Mouse (Mus musculus) hindbrain, embryonic 12.5 days (tissue): ENCODE measurements around the gene Imp3. TPM values are rescaled to one million over a fixed set of nuclear protein-coding genes. Genes with fewer than 3 reads are reported as not detected.

Experiments used
- ATAC-seq: fragments of 200-750 bp; cut with Nextera tagmentation; 2 replicates; pipeline ENCODE4 v1.8.0; 2017; ENCODE audit warnings: moderate TSS enrichment; ENCODE audit not compliant: low FRiP score
- H3K27ac ChIP-seq: fragments of 300-500 bp; sonication (generic); 2 replicates; pipeline ENCODE4 v1.5.1; 2016; ENCODE audit warnings: mild to moderate bottlenecking
- H3K27me3 ChIP-seq: fragments of 300-500 bp; sonication (generic); 2 replicates; pipeline ENCODE4 v1.6.1; 2016; ENCODE audit warnings: mild to moderate bottlenecking
- H3K36me3 ChIP-seq: fragments of 300-500 bp; sonication (generic); 2 replicates; pipeline ENCODE4 v1.6.1; 2016; ENCODE audit warnings: mild to moderate bottlenecking
- H3K4me1 ChIP-seq: fragments of 300-500 bp; sonication (generic); 2 replicates; pipeline ENCODE4 v1.6.1; 2016
- H3K4me2 ChIP-seq: fragments of 300-500 bp; sonication (generic); replicated peaks from 2 replicates; pipeline ENCODE4 v1.6.1; 2016; ENCODE audit warnings: mild to moderate bottlenecking
- H3K4me3 ChIP-seq: fragments of 300-500 bp; sonication (generic); 2 replicates; pipeline ENCODE4 v1.5.1; 2016; ENCODE audit warnings: mild to moderate bottlenecking
- H3K9ac ChIP-seq: fragments of 300-500 bp; sonication (generic); 2 replicates; pipeline ENCODE4 v1.6.1; 2016; ENCODE audit warnings: mild to moderate bottlenecking, moderate library complexity
- H3K9me3 ChIP-seq: fragments of 300-500 bp; sonication (generic); replicated peaks from 2 replicates; pipeline ENCODE4 v1.6.1; 2016; ENCODE audit warnings: mild to moderate bottlenecking
- WGBS: fragments of 180-500 bp; shearing (Covaris S2); methylation state at CpG from one replicate; pipeline ENCODE4 v1.1.7; 2016; 5-methylcytosine and 5-hydroxymethylcytosine counted together
- polyA plus RNA-seq: library from polyadenylated mRNA; unstranded; fragments of >200 nt; fragmentation: Nextera tagmentation; extraction: Ambion mirVana; gene quantifications from 2 replicates; pipeline ENCODE4 v1.2.1, GENCODE M21; 2016

The Imp3 gene
- polyA plus RNA-seq = 60.9 and 62.7 TPM in 2 replicates

DNA sequence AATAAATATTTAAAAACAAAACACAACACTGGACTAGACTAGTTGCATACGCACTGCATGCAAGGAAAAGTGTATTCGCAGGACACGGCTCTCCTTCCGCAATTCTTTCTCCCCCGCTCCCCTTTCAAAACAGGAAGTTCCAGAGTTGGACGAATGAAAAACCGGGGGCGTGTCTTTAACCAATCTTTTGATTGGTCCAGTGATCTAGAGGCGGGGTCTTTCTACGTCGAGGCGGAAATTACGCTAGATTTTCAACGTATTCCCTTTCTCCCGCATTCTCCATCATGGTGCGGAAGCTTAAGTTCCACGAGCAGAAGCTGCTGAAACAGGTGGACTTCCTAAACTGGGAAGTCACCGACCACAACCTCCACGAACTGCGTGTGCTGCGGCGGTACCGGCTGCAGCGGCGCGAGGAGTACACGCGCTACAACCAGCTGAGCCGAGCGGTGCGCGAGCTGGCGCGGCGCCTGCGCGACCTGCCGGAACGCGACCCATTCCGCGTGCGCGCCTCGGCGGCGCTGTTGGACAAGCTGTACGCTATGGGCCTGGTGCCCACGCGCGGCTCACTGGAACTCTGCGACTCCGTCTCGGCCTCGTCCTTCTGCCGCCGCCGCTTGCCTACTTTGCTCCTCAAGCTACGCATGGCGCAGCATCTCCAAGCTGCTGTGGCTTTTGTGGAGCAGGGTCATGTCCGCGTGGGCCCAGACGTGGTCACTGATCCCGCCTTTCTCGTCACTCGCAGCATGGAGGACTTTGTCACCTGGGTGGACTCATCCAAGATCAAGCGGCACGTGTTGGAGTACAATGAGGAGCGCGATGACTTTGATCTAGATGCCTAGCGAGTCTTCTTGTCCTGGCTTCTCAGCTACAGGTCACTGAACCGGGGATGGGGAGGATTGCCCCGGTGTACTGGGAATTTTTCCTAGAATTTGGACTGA is at the start of gene Imp3:
Gene Imp3, plus strand, starts transcription at position 253 of the 938 bp plus-strand sequence.
- ATAC-seq = peak; percentile 96
- under 1% methylated on average over 73 of the region's 73 CpGs for WGBS
- no peaks in the 10 kb centered on the region for H3K27me3 ChIP-seq
- H3K27ac ChIP-seq = peak within 1 kb of the TSS; percentile 87
- peak within 1 kb of the TSS; percentile 85 for H3K4me3 ChIP-seq
- H3K4me1 ChIP-seq = peaks cover 15% of the 10 kb centered on the region
- no peaks in the 10 kb centered on the region for H3K36me3 ChIP-seq
- peak within 1 kb of the TSS; percentile 89 for H3K9ac ChIP-seq
- H3K4me2 ChIP-seq = peak within 1 kb of the TSS; percentile 91
- H3K9me3 ChIP-seq = no peaks in the 10 kb centered on the region

DNA sequence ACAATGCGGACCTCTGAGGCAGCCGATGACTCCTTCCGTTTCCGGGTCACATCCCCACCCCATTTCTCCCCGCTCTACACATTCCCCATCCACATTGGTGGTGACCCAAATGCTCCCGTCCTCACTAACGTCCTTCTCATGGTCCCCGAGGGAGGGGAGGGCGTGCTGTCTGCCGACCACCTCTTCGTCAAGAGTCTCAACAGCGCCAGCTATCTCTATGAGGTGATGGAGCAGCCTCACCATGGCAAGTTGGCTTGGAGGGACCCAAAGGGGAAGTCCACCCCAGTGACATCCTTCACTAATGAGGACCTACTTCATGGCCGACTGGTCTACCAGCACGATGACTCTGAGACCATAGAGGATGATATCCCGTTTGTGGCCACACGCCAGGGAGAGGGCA is 49.7 kb upstream of the Imp3 start:
- H3K27ac ChIP-seq = no peak overlapping the region
- 92% methylated on average over 16 of the region's 16 CpGs for WGBS
- no peak for ATAC-seq
- H3K27me3 ChIP-seq = peaks cover 9% of the 10 kb centered on the region
- H3K9me3 ChIP-seq = no peaks in the 10 kb centered on the region
- no peaks in the 10 kb centered on the region for H3K36me3 ChIP-seq
- H3K4me3 ChIP-seq = no peak overlapping the region
- no peak overlapping the region for H3K9ac ChIP-seq
- H3K4me2 ChIP-seq = no peak overlapping the region
- H3K4me1 ChIP-seq = peaks cover 12% of the 10 kb centered on the region; the same call in 1 of the 2 replicates

DNA sequence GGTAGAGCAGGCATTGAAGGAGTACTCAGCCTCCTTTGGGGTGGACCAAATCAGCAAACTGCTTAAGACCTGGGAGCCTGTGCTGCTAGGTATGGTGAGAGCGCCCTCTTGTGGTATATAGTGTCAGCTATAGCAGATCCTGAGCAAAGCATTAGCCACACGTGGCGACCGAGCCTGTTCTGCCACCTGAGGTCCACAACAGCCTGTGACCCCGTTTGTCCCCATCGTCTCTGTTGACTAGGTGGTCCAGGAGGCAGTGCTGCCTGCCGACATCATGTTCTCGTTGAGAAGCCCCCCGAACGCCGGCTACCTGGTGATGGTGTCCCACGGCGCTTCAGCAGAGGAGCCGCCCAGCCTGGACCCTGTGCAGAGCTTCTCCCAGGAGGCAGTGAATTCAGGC is 47.5 kb upstream of the Imp3 start:
- peak overlapping the region; percentile 46 for H3K4me2 ChIP-seq
- peaks cover 19% of the 10 kb centered on the region for H3K4me1 ChIP-seq
- ATAC-seq = peak; percentile 62
- no peak overlapping the region for H3K27ac ChIP-seq
- peaks cover 12% of the 10 kb centered on the region for H3K27me3 ChIP-seq
- H3K4me3 ChIP-seq = no peak overlapping the region; the same call in 1 of the 2 replicates
- WGBS = 6% methylated on average over 14 of the region's 14 CpGs
- no peaks in the 10 kb centered on the region for H3K36me3 ChIP-seq
- peak overlapping the region; percentile 29; the same call in 1 of the 2 replicates for H3K9ac ChIP-seq
- H3K9me3 ChIP-seq = no peaks in the 10 kb centered on the region

DNA sequence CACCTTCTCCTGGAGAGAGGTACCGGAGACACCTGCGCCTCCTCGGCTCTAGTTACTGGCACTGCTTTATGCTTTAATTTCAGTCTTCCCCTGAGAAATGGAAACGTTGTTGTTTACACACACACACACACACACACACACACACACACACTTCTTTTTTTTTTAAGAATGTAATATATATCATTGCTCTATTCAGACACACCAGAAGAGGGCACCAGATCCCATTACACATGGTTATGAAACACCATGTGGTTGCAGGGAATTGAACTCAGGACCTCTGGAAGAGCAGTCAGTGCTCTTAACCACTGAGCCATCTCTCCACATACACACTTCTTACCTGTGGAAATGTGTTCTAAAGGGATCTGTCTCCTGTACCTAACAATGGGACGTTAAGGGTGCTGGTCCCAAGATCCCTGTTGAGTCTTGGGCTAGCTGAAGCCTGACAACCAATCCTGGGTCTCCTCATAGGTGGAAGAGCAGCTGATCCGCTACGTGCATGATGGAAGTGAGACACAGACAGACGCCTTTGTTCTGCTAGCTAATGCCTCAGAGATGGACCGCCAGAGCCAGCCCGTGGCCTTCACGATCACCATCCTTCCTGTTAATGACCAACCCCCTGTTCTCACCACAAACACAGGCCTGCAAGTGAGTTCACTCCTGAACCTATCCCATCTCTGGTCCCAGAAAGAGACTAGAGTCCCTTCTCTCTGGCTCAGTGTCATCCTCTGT is 46.6 kb upstream of the Imp3 start:
- H3K27me3 ChIP-seq = peaks cover 12% of the 10 kb centered on the region
- no peak for ATAC-seq
- no peak overlapping the region for H3K27ac ChIP-seq
- no peaks in the 10 kb centered on the region for H3K36me3 ChIP-seq
- WGBS = 70% methylated on average over 11 of the region's 11 CpGs
- no peak overlapping the region for H3K9ac ChIP-seq
- no peaks in the 10 kb centered on the region for H3K9me3 ChIP-seq
- no peak overlapping the region for H3K4me2 ChIP-seq
- no peak overlapping the region for H3K4me3 ChIP-seq
- peaks cover 19% of the 10 kb centered on the region for H3K4me1 ChIP-seq

DNA sequence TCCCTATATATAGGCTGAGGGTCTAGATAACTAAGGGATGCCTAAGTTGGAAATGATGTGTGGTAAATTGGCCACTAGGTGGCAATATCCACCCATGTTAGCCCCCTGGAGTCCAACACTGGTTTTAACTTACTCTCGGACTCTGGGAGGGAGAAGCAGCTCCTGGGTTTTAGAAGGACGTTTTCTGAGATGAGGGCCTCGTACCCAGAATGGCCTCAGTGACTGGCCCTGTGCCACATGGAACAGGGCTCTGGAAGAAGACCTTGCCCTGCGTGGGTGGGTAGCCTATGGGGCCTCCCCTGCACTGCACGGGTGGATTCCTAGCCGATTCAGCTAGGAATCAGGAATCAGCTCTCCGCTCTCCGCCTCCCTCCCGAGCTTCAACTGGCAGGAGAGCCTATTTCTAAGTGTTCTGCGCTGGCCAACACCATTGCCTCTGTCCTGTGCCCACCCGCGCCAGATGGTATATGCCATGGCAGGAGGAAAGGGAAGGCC is 45.7 kb upstream of the Imp3 start:
- Histone ChIP-seq H3K4me2 (peak overlapping the region; percentile 38), H3K27me3 (peaks cover 12% of the 10 kb centered on the region), H3K27ac (no peak overlapping the region), H3K4me1 (peaks cover 19% of the 10 kb centered on the region), H3K4me3 (no peak overlapping the region), H3K9me3 (no peaks in the 10 kb centered on the region), H3K9ac (peak overlapping the region; percentile 24; the same call in 1 of the 2 replicates), H3K36me3 (no peaks in the 10 kb centered on the region)
- 31% methylated on average over 12 of the region's 12 CpGs for WGBS
- ATAC-seq = peak; percentile 64

DNA sequence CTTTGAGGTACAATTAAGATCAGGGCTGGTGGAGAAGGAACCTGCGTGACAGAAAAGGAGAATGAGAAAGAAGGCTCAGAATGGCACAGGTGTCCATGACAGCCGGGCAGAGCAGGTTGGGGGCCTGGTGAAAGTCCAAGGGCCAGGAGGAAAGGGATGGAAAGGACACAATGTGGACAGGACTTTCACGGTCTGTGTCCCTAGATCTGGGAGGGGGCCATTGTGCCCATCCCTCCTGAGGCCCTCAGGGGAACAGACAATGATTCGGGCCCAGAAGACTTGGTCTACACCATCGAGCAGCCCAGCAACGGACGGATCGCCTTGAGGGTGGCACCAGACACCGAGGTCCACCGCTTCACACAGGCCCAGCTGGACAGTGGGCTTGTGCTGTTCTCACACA is 45.2 kb upstream of the Imp3 start:
- no peak overlapping the region for H3K27ac ChIP-seq
- 87% methylated on average over 10 of the region's 10 CpGs for WGBS
- peaks cover 12% of the 10 kb centered on the region for H3K27me3 ChIP-seq
- no peak for ATAC-seq
- peaks cover 19% of the 10 kb centered on the region for H3K4me1 ChIP-seq
- H3K9me3 ChIP-seq = no peaks in the 10 kb centered on the region
- H3K4me3 ChIP-seq = no peak overlapping the region
- H3K4me2 ChIP-seq = no peak overlapping the region
- H3K36me3 ChIP-seq = no peaks in the 10 kb centered on the region
- peak overlapping the region; percentile 24; the same call in 1 of the 2 replicates for H3K9ac ChIP-seq

DNA sequence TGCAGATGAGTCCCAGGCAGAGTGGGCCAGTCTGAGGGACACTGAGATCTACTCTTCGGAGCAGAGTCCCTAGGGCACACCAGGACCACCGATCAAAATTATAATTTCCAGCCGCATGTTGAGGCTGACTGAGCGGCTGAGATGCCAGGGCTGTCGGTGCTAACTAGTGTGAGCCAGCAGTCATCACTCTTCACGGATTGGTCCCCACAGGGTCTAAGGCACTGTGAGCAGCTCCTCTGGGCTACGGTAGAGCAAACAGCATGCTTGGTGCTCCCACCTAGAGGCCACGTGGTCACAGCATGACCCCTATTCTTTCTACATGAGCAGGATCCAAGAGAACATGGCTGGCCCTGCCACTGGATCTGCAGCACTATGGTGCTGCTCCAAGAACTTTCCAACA is 44.0 kb upstream of the Imp3 start:
- no peak for ATAC-seq
- no peak overlapping the region for H3K27ac ChIP-seq
- H3K4me3 ChIP-seq = no peak overlapping the region
- no peaks in the 10 kb centered on the region for H3K36me3 ChIP-seq
- 0 out of 2 replicates have a peak overlapping the region, but pooled peaks have one; percentile 0 for H3K9ac ChIP-seq
- H3K4me2 ChIP-seq = no peak overlapping the region
- H3K9me3 ChIP-seq = no peaks in the 10 kb centered on the region
- peaks cover 19% of the 10 kb centered on the region for H3K4me1 ChIP-seq
- 48% methylated on average over 8 of the region's 8 CpGs for WGBS
- peaks cover 10% of the 10 kb centered on the region for H3K27me3 ChIP-seq

DNA sequence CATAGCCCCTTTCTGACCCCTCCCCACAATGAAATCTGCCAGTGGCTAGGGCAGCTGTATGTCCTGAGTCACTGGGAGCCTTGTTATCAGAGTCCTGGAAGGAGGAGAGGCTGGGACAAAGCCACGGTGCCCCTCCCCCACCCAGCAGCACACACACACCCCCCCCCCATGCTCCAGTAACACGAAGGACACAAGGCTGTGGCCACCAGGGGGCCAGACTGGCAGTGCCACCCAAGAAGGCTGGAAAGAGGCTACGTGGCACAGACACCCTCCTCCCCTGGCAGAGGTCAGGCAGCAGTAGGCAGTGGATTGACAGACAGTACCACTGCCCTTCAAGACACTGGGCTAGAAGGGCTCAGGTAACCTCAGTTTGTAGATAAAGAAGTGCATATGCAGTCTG is 43.3 kb upstream of the Imp3 start:
- ATAC-seq = no peak
- 14% methylated on average over 3 of the region's 3 CpGs for WGBS
- no peaks in the 10 kb centered on the region for H3K36me3 ChIP-seq
- peaks cover 19% of the 10 kb centered on the region for H3K4me1 ChIP-seq
- H3K4me3 ChIP-seq = no peak overlapping the region
- no peak overlapping the region for H3K4me2 ChIP-seq
- peaks cover 10% of the 10 kb centered on the region for H3K27me3 ChIP-seq
- H3K9me3 ChIP-seq = no peaks in the 10 kb centered on the region
- H3K9ac ChIP-seq = 0 out of 2 replicates have a peak overlapping the region, but pooled peaks have one; percentile 13
- no peak overlapping the region for H3K27ac ChIP-seq

DNA sequence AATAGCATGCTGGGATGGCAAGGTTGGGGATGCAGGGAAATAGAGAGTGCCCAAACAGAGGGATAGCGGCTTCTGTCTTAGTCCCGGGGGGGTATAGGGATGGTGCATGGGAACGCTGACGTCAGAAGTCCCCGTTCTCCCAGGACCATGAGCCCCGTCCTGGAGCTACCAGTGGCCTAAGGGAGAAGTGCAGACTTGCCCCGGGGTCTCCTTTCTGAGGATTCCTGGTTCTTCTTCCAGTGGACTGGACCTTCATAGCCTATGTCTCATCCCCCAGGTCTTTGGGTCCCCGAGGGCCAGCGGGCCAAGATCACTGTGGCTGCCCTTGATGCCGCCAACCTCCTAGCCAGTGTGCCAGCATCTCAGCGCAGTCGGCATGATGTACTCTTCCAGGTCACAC is 40.5 kb upstream of the Imp3 start:
- Histone ChIP-seq H3K9me3 (no peaks in the 10 kb centered on the region), H3K27me3 (peaks cover 10% of the 10 kb centered on the region), H3K9ac (no peak overlapping the region), H3K36me3 (no peaks in the 10 kb centered on the region), H3K27ac (no peak overlapping the region), H3K4me3 (no peak overlapping the region), H3K4me2 (no peak overlapping the region), H3K4me1 (peaks cover 17% of the 10 kb centered on the region)
- ATAC-seq = no peak
- 91% methylated on average over 12 of the region's 12 CpGs for WGBS

DNA sequence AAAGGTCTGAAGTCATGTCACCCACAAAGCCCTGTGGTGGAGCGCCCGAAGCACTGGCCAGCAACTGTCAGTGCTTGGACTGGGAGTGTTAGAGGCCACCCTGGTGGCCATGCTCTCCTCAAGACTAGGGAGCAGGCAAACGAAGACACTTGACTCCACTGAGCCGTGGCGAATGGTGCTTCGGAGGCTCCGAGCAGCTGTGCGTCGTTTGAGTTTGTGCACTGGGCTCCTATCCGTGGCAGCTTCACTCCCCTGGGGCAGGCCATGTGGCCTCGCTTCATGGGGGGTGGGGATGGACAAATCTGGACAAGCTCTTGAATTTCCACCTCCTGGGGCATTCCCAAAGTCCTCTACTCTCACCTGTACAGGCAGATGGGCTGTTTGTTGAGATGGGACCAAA is 37.9 kb upstream of the Imp3 start:
- ATAC-seq = no peak
- Histone ChIP-seq H3K27me3 (no peaks in the 10 kb centered on the region), H3K9me3 (no peaks in the 10 kb centered on the region), H3K36me3 (no peaks in the 10 kb centered on the region), H3K4me1 (peaks cover 6% of the 10 kb centered on the region), H3K9ac (no peak overlapping the region), H3K4me3 (no peak overlapping the region), H3K4me2 (no peak overlapping the region), H3K27ac (no peak overlapping the region)
- WGBS = 70% methylated on average over 11 of the region's 11 CpGs

DNA sequence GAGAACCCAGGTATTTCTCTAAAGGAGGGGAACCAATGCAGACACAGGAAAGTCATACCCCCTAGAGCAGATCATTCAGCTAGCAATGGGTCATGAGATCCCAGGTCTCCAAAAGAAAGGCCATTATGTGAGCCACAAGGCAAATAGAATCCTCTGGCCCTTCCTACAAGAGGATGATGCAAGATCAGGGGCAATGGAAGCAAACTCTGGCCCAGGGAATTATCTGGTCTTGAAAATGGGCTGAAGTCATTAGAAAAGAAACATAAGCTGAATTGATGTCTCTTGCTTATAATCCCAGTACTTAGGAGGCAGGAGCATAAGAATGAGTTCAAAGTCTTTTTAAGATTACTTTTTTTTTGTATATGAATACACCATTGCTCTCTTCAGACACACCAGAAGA is 37.2 kb upstream of the Imp3 start:
- Histone ChIP-seq H3K36me3 (no peaks in the 10 kb centered on the region), H3K9ac (no peak overlapping the region), H3K4me2 (no peak overlapping the region), H3K4me1 (peaks cover 6% of the 10 kb centered on the region), H3K27ac (no peak overlapping the region), H3K27me3 (no peaks in the 10 kb centered on the region), H3K9me3 (no peaks in the 10 kb centered on the region), H3K4me3 (no peak overlapping the region)
- ATAC-seq = no peak

DNA sequence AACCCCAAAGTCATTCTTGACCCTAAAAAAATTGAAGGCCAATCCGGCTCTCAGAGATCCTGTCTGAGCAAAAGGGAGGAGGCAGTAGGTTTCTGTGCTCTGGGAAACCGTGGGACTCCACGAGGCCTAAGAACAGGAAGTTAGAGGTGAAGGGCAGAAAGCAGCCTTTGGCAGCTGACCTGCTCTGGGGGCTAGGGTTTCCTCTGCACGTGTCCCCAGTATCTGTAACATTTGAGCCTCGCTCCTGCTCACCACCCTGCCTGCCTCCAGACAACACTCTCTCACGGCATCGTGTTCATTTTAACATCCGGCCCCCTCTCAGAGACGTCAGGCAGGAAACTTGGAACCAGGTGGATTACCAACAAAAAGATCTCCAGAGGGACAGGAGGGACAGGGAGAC is 36.7 kb upstream of the Imp3 start:
- no peaks in the 10 kb centered on the region for H3K9me3 ChIP-seq
- no peak overlapping the region for H3K27ac ChIP-seq
- H3K27me3 ChIP-seq = no peaks in the 10 kb centered on the region
- H3K4me1 ChIP-seq = peaks cover 6% of the 10 kb centered on the region
- 70% methylated on average over 9 of the region's 9 CpGs for WGBS
- H3K4me2 ChIP-seq = no peak overlapping the region
- no peak overlapping the region for H3K9ac ChIP-seq
- H3K36me3 ChIP-seq = no peaks in the 10 kb centered on the region
- H3K4me3 ChIP-seq = no peak overlapping the region
- ATAC-seq = no peak
